Mouse (Mus musculus) liver, embryonic 14.5 days (tissue): ENCODE results near the gene Stat5b.

Experiments used
- CTCF ChIP-seq: IDR thresholded peaks from 2 replicates; pipeline ENCODE4 v1.5.1; 2016; ENCODE audit warnings: antibody characterized with exemption, low read depth, control low read depth
- EP300 ChIP-seq: IDR thresholded peaks from 2 replicates; pipeline ENCODE4 v1.6.1; 2016; ENCODE audit warnings: antibody characterized with exemption, low read depth

- no peak for TF ChIP-seq CTCF
- TF ChIP-seq EP300: no peak
Measured at GRCm38 (mm10) chr11:100879321-100880078, 29.0 kb upstream of the Stat5b start.
